Mouse (Mus musculus) G1E (cell line): ENCODE data around the gene Nacc1.

ENCODE experiments used
- CTCF ChIP-seq: IDR thresholded peaks from 2 replicates; pipeline ENCODE4 v1.5.1; 2012; ENCODE audit warnings: low read depth, low read length, inconsistent platforms, mixed read lengths
- GATA1 ChIP-seq: IDR thresholded peaks from 2 replicates; pipeline ENCODE4 v1.6.1; 2012; ENCODE audit warnings: borderline replicate concordance, low read length, inconsistent platforms, mixed read lengths
- POLR2AphosphoS5 ChIP-seq: IDR thresholded peaks from 2 replicates; pipeline ENCODE4 v1.6.1; 2012; ENCODE audit warnings: low read depth, low read length, inconsistent platforms; ENCODE audit not compliant: insufficient replicate concordance
- TAL1 ChIP-seq: conservative IDR thresholded peaks from 2 replicates; pipeline ENCODE4 v1.6.1; 2012; ENCODE audit warnings: low read depth, low read length, inconsistent platforms, mixed read lengths

DNA sequence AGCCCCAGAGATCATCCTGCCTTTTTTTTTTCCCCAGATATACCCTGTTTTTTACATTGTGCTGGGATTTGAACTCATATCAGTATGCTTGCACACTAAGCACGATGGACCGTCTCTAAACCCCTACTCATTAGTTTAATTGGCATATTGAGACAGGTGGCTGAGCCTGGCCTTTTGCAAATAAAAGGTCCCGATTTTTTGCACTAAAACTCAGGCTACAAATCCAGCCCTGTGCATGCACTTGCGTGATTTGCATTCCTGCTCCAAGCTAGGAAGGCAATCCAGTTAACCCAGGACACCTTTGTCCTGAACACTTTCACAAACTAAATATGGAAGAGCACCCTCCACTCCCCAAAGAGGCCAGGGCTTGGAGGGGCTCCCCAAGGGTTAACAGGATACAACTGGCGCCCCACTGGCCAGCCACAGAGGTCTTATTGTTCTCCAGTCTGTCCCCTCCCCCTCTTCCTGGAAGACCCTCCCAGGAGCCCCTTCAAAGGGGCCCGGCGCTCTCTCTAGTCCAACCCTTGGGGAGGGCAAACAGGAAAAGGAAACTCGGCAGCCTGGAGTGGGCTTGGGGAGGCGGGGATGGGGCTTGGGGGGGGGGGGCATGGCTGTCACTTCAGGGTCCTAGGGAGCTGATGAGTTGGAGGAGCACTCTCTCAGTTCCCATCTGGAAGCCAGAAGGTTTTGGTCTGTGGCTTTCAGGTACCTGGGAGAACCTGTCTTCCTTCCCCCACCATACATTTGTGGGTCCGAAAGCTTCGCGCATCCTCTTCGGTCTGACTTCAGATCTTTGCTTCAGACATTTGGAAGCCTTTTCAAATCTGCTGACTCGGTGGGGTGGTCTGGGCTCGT is 32.1 kb downstream of the Nacc1 start:
- TF ChIP-seq CTCF = no peak
- TF ChIP-seq TAL1 = no peak
- TF ChIP-seq POLR2AphosphoS5 = no peak
- TF ChIP-seq GATA1 = no peak
